Mouse (Mus musculus) cerebellum, adult 11-12 months (tissue): ENCODE measurements around the gene Tnp2.

Source experiments
- DNase-seq: peaks from one replicate; pipeline ENCODE4 v3.0.0; 2022

Tnp2 gene

DNA sequence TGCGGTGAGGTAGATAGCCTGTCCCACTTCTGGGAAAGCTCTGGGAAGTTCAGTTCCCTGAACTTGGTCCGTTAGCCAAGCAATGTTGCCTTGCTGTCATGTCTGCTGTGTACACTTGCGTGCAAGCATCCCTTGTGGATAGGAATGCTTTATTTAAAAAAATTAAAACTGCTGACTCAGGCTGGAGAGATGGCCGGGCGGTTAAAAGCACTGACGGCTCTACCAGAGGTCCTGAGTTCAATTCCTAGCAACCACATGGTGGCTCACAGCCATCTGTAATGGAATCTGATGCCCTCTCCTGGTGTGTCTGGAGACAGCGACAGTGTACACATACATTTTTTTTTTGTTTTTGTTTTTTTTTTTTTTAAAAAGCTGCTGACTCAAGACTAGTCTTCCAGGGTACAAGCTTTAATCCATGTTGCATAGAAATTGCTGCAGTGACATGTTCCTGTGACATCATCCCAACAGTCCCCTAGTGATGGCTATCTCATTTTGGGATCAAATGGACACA lies 857 bp downstream of the Tnp2 start:
- no peak for DNase-seq

DNA sequence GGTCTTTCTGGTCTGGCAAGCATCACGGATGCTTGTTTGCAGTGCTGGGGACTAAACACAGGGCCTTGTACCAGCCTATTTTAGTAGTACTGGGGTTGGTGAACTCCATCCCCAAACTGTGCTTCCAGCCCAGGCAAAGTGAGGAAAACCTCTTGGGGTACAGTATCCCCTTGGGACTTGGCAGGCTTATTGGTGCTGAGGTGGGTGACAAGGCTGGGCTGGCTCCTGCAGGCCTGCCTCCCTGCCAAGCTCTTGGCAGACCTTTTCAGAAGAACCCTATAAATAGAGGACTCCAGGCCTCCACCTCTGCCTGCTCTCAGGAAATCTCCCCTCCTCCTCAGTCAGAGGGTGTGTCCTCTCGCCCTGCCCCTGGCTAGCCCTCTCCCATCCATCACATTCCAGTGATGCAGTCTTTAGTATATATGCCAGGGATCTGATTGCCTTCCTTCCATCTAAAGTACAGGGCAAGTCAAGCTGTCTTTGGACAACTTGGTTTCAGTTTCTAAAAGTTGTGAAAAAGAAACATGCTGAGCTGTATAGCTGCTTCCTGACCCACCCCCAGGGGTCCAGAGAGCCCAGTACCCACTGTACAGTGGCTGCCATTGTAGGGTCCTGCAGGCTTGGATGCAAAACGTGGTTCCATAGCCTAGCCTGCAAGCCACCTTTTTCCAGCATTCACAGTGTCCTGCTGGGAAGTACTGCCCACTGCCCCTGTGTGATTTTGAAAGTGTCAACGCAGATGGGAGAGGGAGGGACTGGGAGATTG lies 1.5 kb downstream of the Tnp2 start:
- DNase-seq: peak; percentile 41

GRCm38 (mm10) chr16:10786288-10786687 lies 2.2 kb downstream of the Tnp2 start:
- peak; percentile 83 for DNase-seq

- peak; percentile 71 for DNase-seq
Measured at GRCm38 (mm10) chr16:10785371-10786231, 2.9 kb downstream of the Tnp2 start, which contains the start of gene Socs1. Socs1 (minus strand) TSS chr16:10785536.

DNA sequence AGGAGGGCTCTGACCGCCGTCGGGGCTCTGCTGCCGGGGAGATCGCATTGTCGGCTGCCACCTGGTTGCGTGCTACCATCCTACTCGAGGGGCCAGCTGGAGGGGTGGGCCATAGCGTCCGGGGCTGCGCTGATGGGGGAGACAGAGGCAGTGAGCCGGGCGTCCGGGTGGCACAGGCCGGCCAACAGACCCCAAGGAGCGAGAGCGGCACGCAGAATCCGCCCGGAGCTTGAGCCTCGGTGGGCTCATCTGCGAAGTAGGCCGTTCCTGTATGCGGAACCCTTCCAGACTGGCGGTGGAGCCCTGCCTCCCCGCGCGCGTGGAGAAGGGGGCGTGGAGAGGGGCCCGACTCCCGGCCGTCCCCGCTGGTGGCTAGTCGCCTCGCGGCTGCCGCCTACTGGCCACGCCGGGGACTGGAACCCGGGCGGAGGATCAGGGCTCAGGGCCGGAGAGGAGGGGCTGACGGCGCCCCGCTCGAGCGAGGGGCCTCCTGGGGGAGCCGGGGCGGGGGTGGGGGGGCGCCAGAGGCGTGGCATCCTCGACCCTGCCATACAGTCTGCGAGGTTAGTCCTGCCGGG lies 3.6 kb downstream of the Tnp2 start:
- peak; percentile 80 for DNase-seq

GRCm38 (mm10) chr16:10783883-10784792 lies 4.3 kb downstream of the Tnp2 start:
- DNase-seq: peak; percentile 49

DNA sequence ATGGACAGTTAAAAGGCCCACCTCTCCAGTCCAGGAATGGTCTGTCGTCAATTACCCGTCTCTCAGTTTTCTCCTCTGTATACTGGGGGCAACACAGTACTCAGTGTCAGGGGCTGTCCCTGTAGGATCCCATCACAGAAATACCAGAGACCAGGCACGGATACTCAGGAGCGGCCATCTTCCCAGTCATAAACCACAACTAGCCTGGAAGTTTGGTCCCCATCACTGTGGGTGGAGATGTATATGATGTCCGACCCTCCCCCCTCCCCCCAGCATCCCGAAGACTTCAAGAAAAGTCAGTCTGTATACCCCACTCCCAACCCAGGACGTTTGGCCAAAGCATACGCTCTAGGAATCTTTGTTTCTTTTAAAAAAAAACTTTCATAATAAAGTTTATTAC lies 5.0 kb downstream of the Tnp2 start:
- DNase-seq: no peak

- DNase-seq: no peak
Measured at GRCm38 (mm10) chr16:10783152-10783434, 5.4 kb downstream of the Tnp2 start.

DNA sequence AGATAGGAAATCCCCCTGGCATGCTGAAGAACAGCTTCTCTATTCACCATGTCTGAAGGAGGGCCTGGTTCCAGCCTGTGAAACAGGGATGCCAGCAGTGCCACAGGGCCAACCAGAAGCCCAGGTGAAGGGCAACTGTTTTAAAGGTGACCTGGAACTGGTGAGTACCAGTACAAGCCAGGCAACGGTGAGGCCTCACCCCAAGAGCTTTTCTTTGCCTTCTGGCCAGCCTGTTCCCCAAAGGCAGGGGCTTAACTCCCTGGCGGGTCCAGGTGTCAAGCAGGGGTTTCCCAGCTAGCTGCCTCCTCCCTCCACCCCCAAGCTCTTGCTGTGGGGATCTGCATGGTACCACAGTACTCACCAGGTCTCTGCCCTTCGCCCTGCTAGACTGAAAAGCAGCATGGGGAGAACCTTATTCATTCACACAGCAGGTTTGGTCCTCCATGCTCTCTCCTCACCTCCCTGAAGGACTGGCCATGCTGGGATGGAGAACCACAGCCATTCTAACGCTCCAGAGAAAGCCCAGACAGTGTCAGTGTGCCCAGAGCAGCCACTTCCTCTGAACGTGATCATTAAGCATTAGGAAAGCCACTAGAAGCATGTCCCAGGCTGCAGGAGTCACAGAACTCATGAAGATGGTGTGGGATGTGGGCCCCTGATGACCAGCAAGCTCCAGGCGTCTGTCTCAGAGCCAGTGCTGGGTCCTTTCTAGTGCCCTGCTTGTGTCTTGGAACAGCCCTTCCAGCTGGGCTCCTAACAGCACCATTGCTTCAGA lies 5.9 kb downstream of the Tnp2 start:
- DNase-seq: no peak

DNA sequence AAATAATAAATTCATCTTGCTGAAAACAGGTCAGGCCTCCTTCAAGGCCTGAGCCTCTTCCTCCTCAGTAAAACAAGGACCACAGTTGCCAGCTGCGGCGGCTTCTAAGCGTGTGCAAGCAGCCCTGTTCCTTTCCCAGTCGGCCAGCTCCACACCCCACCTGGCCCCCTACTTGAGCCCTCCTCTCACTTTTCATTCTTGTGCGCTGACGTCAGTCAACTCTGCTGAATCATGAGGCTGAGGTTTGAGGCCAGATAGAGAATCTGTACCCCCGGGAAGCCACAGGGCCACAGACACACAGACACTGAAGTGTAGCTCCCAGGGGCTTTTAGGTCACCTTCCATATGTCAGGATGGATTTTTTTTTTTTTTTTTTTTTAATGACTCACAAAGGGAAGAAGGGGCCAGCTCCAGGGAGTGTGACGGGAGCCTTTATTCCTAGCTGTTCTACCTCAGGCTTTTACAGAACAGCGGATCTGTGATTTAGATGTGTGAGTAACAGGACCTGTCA lies 6.5 kb downstream of the Tnp2 start:
- DNase-seq: no peak

GRCm38 (mm10) chr16:10780631-10781120 lies 7.8 kb downstream of the Tnp2 start:
- DNase-seq: no peak

GRCm38 (mm10) chr16:10777579-10778160 lies 10.8 kb downstream of the Tnp2 start:
- DNase-seq: no peak

DNA sequence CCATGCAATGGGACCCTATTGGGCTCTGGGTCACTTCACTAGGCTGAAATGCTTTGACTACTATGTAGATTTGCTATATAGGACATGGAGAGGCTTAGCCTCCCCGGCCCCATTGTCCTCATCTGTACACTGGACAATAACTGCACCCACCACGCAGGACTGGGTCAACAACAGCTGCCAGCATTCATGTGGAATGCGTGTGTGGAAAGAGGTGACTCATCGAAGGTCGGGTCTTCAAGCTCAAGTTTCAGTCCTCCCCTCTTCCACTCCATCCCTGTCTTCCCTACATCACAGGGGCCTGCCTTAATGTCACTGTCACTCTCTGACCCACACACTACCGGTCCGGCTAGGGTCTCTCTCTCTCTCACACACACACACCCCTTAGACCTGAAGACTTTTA lies 12.1 kb downstream of the Tnp2 start:
- no peak for DNase-seq

DNA sequence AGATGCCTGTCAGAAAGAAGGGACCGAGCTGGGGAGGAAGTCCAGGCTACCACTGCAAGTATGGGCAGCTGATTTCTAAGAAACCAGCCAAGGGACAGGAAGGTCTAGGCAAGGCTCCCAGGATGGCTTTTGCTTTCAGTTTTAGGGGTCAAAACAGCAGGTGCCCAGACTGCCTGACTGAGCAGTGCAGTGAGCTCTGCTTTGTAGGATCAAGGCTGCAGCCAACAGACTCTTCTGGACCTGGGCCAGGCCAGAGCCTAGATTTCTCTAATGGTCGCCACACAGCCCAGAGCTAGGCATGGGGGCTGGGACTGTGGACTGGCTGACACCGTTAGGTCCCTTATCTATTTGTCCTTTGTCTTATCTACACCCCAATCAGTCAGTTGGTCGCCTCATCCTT lies 13.7 kb downstream of the Tnp2 start:
- no peak for DNase-seq

GRCm38 (mm10) chr16:10773543-10773942 lies 14.9 kb downstream of the Tnp2 start:
- DNase-seq: no peak

DNA sequence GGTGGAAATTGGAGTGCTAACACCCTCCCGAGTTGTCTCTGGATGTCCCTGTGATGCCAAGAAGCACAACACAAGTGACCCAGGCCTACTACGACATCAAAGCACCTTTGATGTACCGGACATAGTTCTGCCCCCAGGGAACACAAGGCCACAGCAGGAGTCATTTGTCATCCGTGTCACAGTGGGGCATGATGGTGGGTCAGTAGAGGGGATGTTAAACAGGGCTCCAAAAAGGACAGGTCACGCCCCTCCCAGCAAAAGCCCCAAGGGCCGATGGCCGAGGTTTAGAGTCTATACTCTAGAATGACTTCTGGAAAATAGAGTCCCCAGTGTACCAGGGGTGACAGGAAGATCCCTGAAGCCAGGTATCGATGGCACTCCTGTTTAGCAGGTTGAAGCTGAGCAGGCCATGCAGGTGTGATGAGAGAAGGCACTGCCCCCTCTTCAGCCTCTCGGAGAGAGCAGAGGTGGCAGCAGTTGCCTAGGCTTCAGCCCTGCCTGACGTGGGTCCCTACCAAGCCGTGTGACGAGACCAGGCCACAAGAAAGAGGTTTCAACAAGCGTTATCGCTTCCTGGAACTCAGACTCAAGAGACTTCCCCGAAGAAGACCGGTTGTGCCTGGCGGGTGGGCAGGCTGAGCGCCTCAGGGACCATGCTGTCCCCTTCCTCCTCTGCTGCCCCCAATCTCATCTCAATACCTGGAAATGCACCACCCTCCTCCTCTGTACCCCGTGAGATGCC lies 16.5 kb downstream of the Tnp2 start:
- DNase-seq: no peak

GRCm38 (mm10) chr16:10770531-10771325 lies 17.7 kb downstream of the Tnp2 start:
- DNase-seq: no peak

GRCm38 (mm10) chr16:10769661-10770060 lies 18.8 kb downstream of the Tnp2 start:
- DNase-seq: no peak

- DNase-seq: no peak
Measured at GRCm38 (mm10) chr16:10768821-10769220, 19.6 kb downstream of the Tnp2 start.
